Mouse (Mus musculus) ovary, postnatal 14 days (tissue): ENCODE data around the gene Ttll10.

Experiments used
- DNase-seq: peaks from one replicate; pipeline ENCODE4 v3.0.0; 2022; ENCODE audit warnings: low spot score

The Ttll10 gene

DNA sequence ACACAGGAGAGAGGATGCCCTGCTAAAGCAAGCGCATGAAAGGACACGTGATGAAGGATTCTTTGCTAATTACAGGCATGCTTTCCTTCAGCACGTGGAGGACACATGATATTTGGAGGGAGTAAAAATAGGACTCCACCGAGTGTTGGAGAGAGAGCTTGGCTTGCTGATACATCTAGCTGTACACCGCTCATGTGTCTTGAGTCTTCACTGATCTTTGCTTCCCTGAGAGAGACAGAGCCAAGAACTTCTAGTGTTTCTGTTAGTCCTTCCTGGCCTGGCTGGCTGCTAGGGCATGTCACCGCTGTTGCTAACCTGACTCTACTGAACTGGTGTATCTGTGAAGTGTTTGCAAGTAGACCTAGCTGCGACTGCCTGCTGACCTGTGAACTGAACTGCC lies 35.0 kb downstream of the Ttll10 start:
- no peak for DNase-seq

DNA sequence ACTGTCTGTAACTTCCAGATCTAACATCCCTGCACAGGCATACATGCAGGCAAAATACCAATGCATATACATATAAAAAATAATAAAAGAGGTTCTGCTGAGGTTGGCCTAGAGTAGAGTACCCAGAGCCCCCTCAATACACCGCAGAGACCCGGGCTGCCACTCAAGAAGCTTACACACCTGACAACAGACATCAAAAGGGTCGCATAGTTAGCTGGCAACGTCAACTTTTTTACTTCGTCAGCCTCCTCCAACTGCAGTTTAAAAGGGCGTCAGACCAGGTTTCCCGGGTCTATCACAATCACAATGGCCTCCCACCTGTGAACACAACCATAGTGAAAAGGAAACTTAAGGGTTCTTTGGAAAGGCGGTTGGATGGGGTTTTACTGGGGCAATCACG lies 35.7 kb downstream of the Ttll10 start:
- DNase-seq: no peak

GRCm38 (mm10) chr4:156021942-156022419 lies 37.2 kb downstream of the Ttll10 start:
- DNase-seq: no peak

DNA sequence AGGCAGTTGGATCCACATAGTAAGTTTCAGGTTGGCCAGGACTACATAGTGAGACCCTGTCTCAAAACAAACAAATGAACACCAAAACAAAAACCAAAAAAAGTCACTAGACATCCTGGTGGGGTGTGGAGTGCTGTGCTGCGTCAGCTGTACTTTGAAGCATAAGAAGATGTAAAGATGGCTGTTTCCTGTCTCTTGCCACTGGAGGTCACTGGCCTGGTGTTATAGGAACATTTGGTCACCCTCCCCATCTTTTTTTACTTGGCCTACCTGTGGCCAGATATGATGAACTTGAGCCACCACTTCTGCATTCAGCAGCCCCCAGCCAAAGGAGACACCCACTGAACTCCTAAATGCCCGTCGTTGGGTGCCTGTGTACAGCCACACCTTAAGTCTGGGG lies 37.8 kb downstream of the Ttll10 start:
- no peak for DNase-seq

DNA sequence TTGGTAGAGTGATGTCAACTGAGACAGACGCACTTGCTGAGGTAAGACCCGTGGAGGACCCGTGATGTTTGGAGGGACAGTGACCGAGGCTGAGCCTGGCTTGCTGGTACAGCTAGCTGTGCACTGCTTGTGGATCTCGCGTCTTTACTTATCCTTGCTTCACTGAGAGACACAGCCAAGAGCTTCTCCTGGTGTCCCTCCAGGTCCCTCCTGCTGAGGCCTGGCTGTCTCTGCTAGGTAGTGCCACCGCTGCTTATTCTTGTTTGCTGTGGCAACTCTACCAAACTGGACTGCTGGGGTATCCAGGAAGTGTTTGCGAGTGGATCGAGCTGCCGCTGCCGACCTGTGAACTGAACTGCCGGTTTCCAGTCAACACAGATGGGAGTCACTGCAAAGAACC lies 39.4 kb downstream of the Ttll10 start:
- DNase-seq: no peak

DNA sequence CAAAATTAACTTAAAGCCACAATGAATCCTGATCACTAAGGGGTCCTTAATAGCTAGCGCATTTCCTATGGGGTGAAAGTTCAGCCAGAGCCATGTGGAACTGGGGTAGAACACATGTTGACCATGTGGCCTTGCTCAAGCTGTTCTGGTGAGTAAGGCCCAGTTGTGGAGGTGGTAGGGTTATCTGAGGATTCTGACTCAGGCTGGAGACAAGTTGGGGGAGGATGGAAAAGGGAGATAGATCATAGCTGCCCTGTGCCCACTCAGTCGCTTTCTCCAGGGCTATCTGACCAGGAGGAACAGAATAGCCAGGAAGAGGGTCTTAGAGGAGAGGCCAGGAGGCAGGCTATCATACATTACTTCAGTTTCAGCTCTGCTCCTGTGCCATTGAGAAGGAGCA lies 44.8 kb downstream of the Ttll10 start:
- DNase-seq: no peak

GRCm38 (mm10) chr4:156013637-156014036 lies 45.6 kb downstream of the Ttll10 start, which contains the start of gene Tnfrsf4:
Gene Tnfrsf4, plus strand, starts transcription at chr4:156013843.
- DNase-seq: no peak

DNA sequence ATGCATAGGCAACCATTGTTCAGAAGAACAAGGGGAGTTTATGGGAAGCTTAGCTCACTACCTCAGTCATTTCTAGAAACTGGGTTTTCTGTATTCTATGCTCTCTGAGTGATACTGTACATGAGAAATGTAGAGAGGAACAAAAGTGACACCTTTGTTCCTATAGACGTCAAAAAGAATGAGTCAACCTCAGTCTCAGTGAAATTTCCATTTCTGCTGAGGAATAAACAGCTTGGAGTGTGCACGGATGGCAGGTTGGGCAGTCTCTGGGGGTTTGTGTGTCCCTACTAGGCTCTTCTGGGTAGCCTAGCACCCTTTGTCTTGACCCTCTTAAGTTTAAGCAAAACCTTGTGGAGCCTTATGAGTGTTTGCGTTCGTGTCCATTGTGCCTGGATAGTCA lies 50.8 kb downstream of the Ttll10 start:
- DNase-seq: no peak

GRCm38 (mm10) chr4:156004109-156004508 lies 55.1 kb downstream of the Ttll10 start:
- no peak for DNase-seq

DNA sequence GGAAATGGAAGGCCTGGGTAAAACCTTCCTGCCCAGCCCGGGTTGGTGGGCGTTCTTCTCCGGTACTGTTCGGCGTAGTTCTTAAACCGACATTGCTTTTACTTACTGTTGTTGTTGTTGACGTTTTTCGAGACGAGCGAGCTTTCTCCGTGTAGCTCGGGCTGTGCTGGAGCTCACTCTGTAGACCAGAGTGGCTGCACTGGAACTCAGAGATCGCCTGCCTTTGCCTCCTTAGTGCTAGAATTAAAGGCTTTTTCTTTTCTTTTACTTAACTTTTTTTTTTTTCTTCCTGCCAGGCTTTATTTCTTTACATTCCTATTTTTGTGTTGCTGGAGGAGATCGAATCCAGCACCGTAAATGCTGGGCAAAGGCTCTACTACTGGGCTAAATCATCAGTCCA lies 65.6 kb downstream of the Ttll10 start:
- DNase-seq: no peak

DNA sequence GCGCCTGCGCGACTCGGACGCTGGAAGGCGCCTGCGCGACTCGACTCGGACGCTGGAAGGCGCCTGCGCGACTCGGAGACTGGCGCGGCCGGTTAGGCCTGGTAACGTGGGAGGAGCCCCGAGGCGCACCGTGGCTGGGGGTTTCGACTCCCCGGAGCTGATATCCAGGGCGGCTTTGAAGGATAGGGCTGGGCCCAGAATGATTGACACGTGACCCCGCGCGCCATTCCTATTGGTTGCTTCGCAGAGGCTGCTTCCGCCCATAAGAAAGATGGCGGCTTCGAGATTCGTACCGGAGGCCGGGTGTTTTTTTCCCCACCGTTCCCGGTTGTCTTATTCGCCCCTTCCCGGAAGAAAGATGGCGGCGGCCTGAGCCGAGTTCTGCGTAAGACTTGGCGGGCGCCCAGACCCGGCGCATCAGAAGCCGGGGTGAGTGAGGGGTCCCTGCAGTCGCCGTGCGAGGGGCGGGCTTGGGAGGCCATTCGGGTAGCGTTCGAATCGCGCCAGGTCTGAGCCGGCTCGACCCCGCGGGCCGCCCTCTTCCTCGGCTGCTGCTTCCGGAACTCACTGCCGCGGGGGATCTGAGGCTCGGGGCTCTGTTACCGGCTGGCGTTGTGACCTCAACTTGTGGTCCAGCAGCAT lies 66.2 kb downstream of the Ttll10 start:
- peak; percentile 97 for DNase-seq

DNA sequence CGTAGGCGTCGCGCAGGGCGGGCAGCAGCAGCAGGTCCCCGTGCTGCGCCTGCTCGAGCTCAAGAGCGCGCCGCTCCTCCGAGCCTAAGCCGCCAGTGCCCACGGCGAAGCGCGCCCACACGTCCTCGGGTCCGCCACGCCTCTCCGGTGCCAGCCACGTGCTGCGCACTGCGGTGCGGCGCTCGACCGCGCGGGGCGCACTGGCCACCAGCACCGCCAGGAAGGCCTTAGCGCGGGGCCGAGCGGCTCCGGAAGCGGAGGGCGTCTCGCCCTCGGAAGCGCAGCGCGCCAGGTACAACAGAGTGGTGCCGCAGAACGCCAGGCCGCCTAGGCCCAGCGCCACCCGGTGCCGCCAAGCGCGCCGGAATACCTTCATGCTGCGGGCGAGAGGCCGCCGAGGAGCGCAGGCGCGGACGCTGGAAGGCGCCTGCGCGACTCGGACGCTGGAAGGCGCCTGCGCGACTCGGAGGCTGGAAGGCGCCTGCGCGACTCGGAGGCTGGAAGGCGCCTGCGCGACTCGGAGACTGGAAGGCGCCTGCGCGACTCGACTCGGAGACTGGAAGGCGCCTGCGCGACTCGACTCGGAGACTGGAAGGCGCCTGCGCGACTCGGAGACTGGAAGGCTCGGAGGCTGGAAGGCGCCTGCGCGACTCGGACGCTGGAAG lies 66.8 kb downstream of the Ttll10 start, which contains the start of the genes B3galt6 and Sdf4:
Gene B3galt6 (minus strand): TSS at position 409 of the 665 bp plus-strand sequence.
Gene Sdf4 (plus strand): TSS at position 632 of the 665 bp plus-strand sequence.
- peak; percentile 76 for DNase-seq

- DNase-seq: no peak
These were observed 67.3 kb downstream of the Ttll10 start for GRCm38 (mm10) chr4:155991908-155992230.

- DNase-seq: no peak
These were observed 67.9 kb downstream of the Ttll10 start for GRCm38 (mm10) chr4:155991211-155991907.
